Mouse (Mus musculus): ENCODE data around the gene H2-Ob. TPM values are rescaled to one million over a fixed set of nuclear protein-coding genes. Genes with fewer than 3 reads are reported as not detected.
A peak's percentile ranks its signal among the peaks of the same experiment; 100 is the strongest.

H2-Ob gene
- total RNA-seq, 4 experiments from 2014 or later: 0.54 to 1.3 (median 0.90) TPM

GRCm38 (mm10) chr17:34240366-34240765 is 1.7 kb downstream of the H2-Ob start:
- DNase-seq (ENCODE audit: low spot score in 2 of 2): no peak

DNA sequence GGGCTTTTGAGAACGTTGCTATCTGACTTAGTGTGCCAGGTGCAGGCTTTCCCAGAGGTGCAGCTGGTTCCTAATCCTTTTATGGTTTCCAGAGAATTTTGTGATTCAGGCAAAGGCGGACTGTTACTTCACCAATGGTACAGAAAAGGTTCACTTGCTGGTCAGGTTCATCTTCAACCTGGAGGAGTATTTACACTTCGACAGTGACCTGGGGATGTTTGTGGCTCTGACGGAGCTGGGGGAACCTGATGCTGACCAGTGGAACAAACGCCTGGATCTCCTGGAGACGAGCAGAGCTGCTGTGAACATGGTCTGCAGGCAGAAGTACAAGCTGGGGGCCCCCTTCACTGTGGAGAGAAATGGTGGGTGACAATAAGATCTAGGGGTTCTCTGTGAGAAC is 2.2 kb downstream of the H2-Ob start:
- no peak for DNase-seq (ENCODE audit: low spot score in 2 of 2)

DNA sequence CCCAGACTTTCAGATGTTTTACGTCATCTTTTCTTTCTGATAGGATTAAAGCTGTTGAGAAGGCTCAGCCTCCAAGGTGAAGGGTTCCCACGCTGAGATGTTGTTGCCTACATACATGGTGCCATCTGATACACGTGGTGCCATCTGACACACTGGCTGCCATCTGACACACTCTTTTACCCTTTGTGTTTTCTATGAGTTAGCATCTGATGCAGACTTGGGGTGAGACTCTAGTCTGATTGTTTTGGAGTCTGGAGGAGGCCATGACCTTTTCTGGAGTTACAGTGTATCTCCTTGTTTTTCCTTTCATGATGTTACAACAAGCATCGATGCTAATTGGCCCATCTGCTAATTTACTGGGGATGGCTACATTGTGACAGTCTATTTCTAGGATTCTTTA is 6.0 kb downstream of the H2-Ob start:
- DNase-seq (ENCODE audit: low spot score in 2 of 2): no peak

DNA sequence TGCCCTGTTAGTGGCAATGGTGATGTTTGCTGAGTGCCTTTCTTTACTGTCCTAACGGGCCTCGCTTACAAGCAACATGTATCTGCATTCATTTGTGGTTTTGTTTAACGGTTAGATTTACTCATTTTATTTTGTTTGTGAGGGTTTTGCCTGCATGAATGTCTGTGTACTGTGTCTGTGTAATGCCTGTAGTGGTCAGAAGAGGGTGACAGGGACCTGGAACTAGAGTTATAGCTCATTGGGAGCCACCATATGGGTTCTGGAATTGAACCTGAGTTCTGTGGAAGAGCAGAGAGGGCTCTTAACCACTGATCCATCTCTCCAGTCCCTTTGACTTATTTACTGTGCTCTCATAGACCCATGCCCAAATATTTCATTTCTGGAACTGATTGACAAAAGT is 8.3 kb downstream of the H2-Ob start:
- DNase-seq (ENCODE audit: low spot score in 2 of 2): no peak

- no peak for DNase-seq (ENCODE audit: low spot score in 2 of 2)
Observed at GRCm38 (mm10) chr17:34248764-34249163, 10.1 kb downstream of the H2-Ob start.

DNA sequence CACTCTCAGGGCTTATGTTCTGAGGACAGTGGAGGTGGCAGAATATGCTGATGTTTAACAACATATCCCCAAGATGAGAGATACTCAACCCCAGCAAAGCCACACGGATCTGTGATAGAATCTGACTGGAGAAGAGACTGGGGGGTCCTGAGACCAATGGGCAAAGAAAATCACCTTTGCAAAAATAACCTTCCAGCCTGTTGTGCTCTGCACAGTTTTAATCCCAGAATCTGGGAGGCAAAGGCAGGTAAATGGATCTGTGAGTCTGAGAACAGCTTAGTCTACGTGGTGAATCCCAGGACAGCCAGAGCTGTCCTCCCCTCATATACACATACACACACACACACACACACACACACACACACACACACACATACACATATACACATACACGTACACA is 10.7 kb downstream of the H2-Ob start:
- DNase-seq (ENCODE audit: low spot score in 2 of 2): no peak

DNA sequence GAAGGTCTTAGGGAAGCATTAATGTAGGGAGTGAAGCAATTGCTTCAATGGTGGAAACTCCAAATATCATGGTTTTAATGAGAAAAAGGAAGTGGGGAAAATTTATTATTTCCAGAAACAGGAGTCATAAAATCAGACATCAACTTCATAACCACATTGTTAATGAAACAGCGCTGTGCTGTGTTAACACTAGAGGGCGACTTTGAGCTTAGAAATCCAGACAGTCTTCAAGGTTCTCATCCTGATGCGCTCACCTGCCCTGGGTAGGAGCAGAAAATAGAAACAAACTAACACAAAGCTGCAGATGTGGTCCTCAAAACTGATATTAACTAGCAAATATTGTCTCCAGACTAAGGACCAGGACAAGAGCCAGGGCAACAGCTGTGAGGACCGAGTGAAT is 11.2 kb downstream of the H2-Ob start:
- no peak for DNase-seq (ENCODE audit: low spot score in 2 of 2)

DNA sequence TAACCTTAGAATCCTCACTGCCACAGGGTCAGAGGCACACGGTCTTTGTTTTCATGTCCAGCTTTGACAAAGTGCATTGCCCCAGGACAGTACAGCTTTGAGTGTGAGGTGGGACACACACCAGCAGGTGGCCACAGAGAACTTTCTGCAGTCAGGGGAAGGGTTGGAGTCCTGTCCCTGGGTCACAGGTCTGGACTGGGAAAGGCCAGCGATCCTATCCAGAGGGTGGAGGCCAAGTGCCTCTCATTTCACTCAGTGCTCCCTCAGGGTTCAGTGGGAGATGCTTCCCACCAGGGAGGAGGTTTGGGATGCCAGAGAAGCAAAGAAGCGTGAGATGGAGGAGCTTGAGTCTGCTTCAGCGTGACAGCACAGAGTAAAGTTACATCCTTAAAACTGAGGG is 13.0 kb downstream of the H2-Ob start:
- no peak for DNase-seq (ENCODE audit: low spot score in 2 of 2)

DNA sequence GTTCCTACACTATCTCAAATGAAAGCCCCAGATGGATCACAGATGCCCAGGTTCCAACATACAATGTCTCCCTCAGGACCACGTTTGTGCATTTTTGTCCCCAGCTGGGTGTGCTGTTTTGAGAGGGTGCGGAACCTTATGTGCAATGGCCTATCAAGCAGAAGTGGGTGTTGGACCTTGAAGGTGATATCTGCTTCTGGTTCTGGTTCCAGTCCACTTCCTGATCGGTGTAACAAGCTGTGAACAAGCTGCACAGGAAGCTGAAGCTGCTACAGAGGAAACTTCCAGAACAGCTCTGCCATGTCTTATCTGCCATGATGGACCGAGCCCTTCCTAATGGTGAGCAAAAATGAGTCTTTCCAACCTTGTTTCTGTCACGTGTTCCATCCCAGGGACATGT is 17.8 kb downstream of the H2-Ob start:
- DNase-seq (ENCODE audit: low spot score in 2 of 2): no peak

DNA sequence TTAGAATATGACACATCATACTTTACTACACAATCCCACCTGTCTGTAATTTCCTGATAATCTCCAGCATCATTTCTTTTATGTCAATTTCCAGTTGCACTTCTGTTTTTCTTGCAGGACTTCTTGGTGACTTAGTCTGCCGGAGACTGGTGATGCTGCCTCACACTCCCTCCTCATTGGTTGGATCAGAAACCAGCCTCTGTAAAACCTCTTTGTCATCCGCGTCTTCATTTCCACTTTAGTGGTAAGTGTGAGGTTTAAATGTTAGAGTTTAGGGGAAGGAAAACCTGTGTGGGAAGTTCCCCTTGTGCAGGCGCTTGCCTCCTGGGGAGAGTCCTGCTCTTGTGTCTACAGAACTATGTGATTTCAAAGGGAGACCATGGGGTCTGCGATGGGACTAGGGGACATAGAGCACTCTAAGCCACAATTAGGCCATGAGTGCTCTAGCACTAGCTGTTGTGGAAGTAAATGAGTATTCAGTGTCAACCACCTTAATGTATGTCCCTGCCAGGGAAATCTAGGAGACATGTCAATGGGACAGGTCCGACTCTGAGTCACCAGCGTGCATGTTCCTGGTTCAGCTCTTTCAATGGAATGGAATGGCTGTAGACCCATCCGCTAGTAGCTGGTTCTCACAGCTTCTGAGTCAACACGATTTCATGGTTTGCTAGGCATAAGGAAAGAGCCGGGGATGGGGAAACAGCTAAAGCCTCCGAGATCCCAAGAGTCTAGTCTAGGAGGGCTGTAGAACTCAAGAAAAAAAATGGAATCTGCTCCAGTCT is 19.1 kb downstream of the H2-Ob start, which contains the start of gene H2-Ab1:
Gene H2-Ab1, plus strand, starts transcription at position 96 of the 782 bp plus-strand sequence.
- peak; percentile 58 to 91 for DNase-seq (ENCODE audit: low spot score in 2 of 2)

DNA sequence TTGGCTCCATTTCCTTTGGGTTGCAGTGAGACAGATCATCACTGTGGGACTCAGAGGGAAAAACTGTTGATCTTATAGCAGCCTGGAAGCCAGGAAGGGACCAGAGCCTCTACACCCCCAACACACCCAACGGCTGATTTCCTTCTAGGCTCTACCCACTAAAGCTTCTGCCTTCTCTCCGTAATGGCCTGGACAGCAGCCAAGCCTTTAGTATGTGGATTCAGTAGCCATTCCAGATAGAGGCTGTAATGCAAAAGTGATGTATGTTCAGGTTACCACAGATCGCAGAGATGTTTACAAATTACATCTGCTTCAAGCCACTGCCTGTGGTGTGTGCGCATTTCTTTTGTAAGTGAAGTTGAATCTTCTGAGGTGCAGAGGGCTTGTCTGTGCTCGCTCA is 21.8 kb downstream of the H2-Ob start:
- no peak for DNase-seq (ENCODE audit: low spot score in 2 of 2)

DNA sequence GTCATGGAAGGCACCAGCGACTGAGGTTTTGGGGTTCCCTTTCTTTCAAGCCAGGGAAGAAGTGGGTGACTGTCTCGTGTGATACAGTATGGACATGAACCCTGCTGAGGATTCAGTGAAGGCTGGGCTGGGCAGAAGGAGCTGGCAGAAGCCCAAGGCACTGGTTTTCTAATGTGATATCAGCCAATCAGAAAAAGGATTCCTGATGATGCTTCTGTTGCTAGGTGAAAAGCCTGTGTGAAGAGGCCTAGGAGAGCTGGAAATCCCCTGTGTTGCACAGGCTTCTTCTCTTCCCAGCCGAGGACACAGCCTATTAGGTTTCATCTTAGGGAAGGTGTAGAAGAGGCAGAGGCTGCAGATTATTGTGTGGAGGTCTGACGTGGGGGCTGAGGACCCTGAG is 22.8 kb downstream of the H2-Ob start:
- DNase-seq (ENCODE audit: low spot score in 2 of 2): peak in 1 of 2 experiments; percentile 22

DNA sequence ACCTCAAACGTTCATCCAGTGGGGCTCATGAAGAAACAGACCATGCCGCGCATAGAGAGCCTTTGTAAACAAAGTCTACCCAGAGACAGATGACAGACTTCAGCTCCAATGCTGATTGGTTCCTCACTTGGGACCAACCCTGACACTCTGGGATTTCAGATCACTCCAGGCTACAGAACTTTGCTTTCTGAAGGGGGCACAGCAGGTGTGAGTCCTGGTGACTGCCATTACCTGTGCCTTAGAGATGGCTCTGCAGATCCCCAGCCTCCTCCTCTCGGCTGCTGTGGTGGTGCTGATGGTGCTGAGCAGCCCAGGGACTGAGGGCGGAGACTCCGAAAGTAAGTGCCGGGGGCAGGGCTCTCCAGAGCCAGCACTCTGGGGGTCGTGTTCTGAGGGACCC is 24.4 kb downstream of the H2-Ob start:
- DNase-seq (ENCODE audit: low spot score in 2 of 2): peak; percentile 24 to 51

DNA sequence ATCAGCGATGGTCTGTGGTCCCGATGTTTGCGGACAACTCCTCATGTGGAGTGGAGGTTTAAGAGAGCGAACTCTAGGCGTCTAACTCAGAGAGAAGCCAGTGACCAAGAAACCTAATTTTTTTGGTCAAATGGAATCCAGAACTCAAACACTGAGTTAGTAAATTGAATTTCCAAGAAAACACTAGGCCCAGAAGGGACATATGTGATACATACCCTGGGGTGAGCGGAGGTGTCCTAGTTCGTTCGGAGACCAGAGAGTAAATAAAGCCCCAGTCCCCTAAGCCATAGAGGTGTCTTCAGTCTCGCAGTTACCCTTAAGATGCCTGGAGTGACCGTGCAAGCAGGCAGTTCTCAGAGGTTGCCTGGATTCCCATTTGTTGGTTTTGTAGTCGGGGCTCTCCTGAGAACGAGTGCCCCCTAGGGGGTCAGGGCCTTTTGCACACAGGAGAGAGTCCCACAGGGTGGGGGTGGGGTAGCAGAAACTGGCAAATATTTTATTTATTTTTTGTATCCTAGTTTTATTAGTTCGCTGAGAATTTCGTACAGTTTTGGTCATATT is 25.2 kb downstream of the H2-Ob start:
- DNase-seq (ENCODE audit: low spot score in 2 of 2): no peak

- DNase-seq (ENCODE audit: low spot score in 2 of 2): no peak
Observed at GRCm38 (mm10) chr17:34264452-34265351, 26.0 kb downstream of the H2-Ob start.

DNA sequence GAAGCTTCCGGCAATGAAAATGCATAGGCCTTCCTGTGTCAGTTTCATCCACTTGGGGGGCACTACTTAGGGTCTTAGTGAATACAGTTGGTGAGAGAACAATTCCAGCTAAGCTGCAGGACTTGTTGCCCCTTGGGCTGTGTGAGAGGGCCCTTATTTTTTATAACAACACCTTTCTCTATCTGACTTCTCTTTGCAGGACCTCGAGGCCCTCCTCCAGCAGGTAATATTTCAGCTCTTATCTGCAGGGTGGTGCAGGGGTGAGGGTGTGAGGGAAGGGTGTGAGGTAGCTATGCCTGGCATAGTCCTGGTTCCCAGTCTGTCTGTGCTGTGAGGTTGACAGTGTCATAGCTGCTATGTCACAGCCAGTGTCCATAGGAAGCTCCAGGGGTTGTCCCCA is 29.6 kb downstream of the H2-Ob start:
- DNase-seq (ENCODE audit: low spot score in 2 of 2): no peak

DNA sequence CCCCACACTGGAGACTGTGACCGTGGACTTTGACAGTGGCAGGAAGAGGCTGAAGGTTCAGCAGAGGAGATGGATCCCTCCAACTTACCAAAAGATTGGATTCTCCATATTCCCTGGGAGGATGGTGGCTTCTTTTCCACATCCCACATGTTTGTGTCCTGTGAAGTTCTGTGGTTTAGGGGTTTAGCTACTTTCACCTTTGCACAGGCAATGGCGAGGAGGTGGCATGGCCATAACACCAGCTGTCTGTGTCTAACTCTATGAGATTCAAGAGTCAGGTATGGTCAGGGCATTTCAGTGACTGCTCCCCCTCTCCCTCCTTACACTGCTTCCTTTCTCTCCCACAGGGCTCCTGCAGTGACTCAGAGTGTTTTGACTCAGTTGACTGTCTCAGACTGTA is 30.0 kb downstream of the H2-Ob start:
- DNase-seq (ENCODE audit: low spot score in 2 of 2): no peak

DNA sequence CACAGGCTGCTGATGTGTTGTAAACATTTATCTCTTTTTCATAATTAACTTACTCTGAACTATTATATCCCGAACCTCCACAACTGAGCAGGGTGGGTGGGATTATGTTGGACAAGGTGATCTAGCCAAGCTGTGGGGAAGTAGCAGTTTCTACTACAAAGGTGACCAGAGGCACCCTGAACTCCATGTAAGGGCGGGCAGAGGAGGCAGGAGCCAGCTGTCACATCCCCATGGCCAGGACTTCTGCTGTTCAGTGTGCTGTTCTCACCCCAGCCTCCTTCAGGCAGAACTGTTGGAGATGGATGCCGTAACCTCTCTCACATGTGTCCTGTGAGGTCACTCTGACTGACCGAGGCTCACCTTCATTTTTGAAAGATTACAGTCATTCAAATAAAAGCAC is 31.1 kb downstream of the H2-Ob start:
- no peak for DNase-seq (ENCODE audit: low spot score in 2 of 2)

- DNase-seq (ENCODE audit: low spot score in 2 of 2): no peak
Observed at GRCm38 (mm10) chr17:34270230-34270629, 31.5 kb downstream of the H2-Ob start.

DNA sequence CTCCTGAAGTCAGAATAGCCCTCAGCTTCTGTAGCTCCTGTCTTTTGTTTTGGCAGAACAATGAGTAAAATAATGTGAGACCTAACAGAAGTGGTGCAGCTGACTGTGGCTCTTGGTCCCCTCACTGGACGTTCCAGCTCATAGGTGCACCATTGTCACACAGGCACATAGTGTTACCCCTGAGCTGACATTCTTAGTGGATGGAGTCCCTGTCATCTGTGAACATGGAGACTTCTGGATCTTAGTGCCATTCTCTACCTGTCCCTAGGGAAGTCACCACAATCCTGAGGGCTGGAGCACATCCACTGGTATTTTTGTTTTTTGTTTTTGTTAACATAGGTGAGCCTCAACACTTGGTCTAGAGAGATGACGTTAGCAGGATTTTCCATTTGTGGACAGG is 32.2 kb downstream of the H2-Ob start:
- DNase-seq (ENCODE audit: low spot score in 2 of 2): no peak

DNA sequence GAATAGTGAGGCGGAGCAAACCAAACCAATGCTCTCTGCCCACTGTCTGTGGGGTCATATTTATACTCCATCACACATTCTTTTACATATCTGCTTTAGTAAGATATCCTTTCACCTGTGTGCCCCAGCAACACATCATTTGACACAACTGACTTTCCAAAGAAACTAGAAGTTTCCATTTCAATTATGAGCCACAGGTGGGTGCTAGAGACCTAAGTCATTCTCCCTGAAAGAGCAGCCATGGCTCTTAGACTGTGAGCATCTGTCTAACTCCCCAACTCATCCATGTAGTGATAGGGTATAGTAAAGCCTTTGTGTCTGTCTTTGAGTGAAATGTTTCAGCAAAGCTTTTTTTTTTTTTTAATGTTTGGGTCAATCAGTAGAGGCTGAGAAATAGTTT is 33.4 kb downstream of the H2-Ob start:
- no peak for DNase-seq (ENCODE audit: low spot score in 2 of 2)

DNA sequence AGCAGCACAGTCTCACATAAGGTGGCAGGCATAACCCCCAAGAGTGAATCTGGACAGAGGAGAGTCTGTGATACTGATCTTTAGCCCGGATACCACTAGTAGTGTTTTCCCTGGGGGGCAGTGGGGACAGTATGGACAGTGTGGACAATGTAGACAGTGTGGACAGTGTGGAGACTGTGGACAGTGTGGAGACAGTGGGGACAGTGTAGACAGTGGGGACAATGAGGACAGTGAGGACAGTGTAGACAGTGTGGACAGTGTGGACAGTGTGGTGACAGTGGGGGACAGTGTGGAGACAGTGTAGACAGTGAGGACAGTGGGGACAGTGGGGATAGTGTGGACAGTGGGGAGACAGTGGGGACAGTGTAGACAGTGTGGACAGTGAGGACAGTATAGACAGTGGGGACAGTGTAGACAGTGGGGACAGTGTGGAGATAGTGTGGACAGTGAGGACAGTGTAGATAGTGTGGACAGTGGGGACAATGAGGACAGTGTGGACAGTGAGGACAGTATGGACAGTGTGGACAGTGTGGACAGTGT is 41.9 kb downstream of the H2-Ob start:
- no peak for DNase-seq (ENCODE audit: low spot score in 2 of 2)

Measured in left cerebral cortex, adult 8-10 months (tissue).